Mouse (Mus musculus): ENCODE measurements around the gene Timm9.

- TF ChIP-seq POLR2A (IDR thresholded peaks at IDR 0.05; ENCODE audit: borderline replicate concordance, low read depth, low read length): no peak
- no peak for TF ChIP-seq CTCF (IDR thresholded peaks at IDR 0.05; ENCODE audit: low read depth, low read length)
These were observed 11.2 kb upstream of the Timm9 start for GRCm38 (mm10) chr12:71147641-71148040.

Measured in bone marrow macrophage, adult 2 months (primary cell).